ENCODE assay signal across 23 mouse cellular contexts in genomic region chr1:146807765-146808164, GRCm38 (mm10).
DNase-seq lines count a peak whose midpoint lies in the region; ATAC-seq lines count a peak whose summit lies in the region.
"Had no signal": no experiment of that assay in that cellular context is flagged by ENCODE, and none has a peak within 500 bp of the region (broad histone marks: within the 10 kb centered on the region; RNA-seq: fewer than 3 reads in every experiment).

No protein-coding gene starts in this region.

- H3K4me1 ChIP-seq in embryonic facial prominence, embryonic 14.5 days (ENCODE audit: control insufficient read depth, insufficient read depth, low read length) = peaks cover 5% of the 10 kb centered on the region; the same call in 1 of the 2 replicates
- H3K4me1 ChIP-seq: embryonic facial prominence, embryonic 15.5 days; forebrain, embryonic 10.5 days; heart, embryonic 13.5 days; hindbrain, embryonic 15.5 days had no signal

- WGBS in embryonic facial prominence, embryonic 14.5 days = 67% methylated on average over 4 of the region's 4 CpGs

- peak; percentile 64 for ATAC-seq in frontal cortex, adult (ENCODE audit: low TSS enrichment)
- ATAC-seq in embryonic facial prominence, embryonic 14.5 days (ENCODE audit: low read depth) = no peak
- ATAC-seq: forebrain, embryonic 16.5 days; intestine, embryonic 16.5 days had no signal

- H3K9me3 ChIP-seq in embryonic facial prominence, embryonic 14.5 days (ENCODE audit: control insufficient read depth, low read length) = no peaks in the 10 kb centered on the region
- H3K9me3 ChIP-seq: embryonic facial prominence, embryonic 15.5 days; forebrain, embryonic 10.5 days; heart, embryonic 13.5 days; hindbrain, embryonic 15.5 days had no signal

- H3K36me3 ChIP-seq in embryonic facial prominence, embryonic 14.5 days (ENCODE audit: control insufficient read depth, insufficient read depth, low read length) = no peaks in the 10 kb centered on the region
- no peaks in the 10 kb centered on the region for H3K36me3 ChIP-seq in splenic B cell, adult 2 months (ENCODE audit: control insufficient read depth, insufficient read depth, low read length, poor library complexity, severe bottlenecking)
- H3K36me3 ChIP-seq: embryonic facial prominence, embryonic 15.5 days; forebrain, embryonic 10.5 days; heart, embryonic 13.5 days; hindbrain, embryonic 15.5 days had no signal

- H3K27ac ChIP-seq in embryonic facial prominence, embryonic 14.5 days (replicated peaks; ENCODE audit: low read depth, low read length) = no peak overlapping the region
- H3K27ac ChIP-seq: embryonic facial prominence, embryonic 15.5 days; forebrain, embryonic 10.5 days; gastrocnemius, adult 2 months; heart, embryonic 13.5 days; hindbrain, embryonic 15.5 days had no signal

- no peak overlapping the region for H3K4me2 ChIP-seq in embryonic facial prominence, embryonic 14.5 days (ENCODE audit: low read depth, low read length)
- H3K4me2 ChIP-seq: embryonic facial prominence, embryonic 15.5 days; heart, embryonic 13.5 days; hindbrain, embryonic 15.5 days had no signal

- H3K27me3 ChIP-seq in embryonic facial prominence, embryonic 14.5 days (replicated peaks; ENCODE audit: control insufficient read depth, insufficient read depth, low read length) = no peaks in the 10 kb centered on the region
- no peaks in the 10 kb centered on the region for H3K27me3 ChIP-seq in splenic B cell, adult 2 months (ENCODE audit: control insufficient read depth, insufficient read depth, low read length, poor library complexity, severe bottlenecking)
- H3K27me3 ChIP-seq: CH12.LX; embryonic facial prominence, embryonic 15.5 days; heart, embryonic 13.5 days; hindbrain, embryonic 15.5 days had no signal

- no peak overlapping the region for H3K4me3 ChIP-seq in embryonic facial prominence, embryonic 14.5 days (ENCODE audit: low read depth, low read length)
- H3K4me3 ChIP-seq: embryonic facial prominence, embryonic 15.5 days; erythroblast, embryonic 14.5 days; forebrain, embryonic 10.5 days; gastrocnemius, adult 2 months; heart, embryonic 13.5 days; hindbrain, embryonic 15.5 days had no signal

- no peak for DNase-seq in frontal cortex, postnatal 14 days (ENCODE audit: low spot score in 2 of 2)
- peak; percentile 9 for DNase-seq in CD4-positive, CD25-positive, alpha-beta regulatory T cell, adult 2 months (ENCODE audit: low read depth, low spot score)
- DNase-seq in embryonic facial prominence, embryonic 14.5 days (ENCODE audit: low spot score) = peak; percentile 36
- DNase-seq in splenic B cell, adult 2 months (ENCODE audit: low read depth, low spot score) = peak; percentile 56
- DNase-seq in cerebellum, adult 11 months = no peak
- DNase-seq in right cerebral cortex, postnatal 4 days = no peak
- no peak for DNase-seq in retina, postnatal 1 day
- DNase-seq: adrenal gland, adult 8-10 months; cerebellum, adult 11-12 months; cerebellum, adult 9-10 months; cerebellum, postnatal 25 days; gastrocnemius, adult 2 months; gastrocnemius, postnatal 25 days; heart, postnatal 36 days had no signal

- no peak overlapping the region for H3K9ac ChIP-seq in embryonic facial prominence, embryonic 14.5 days (ENCODE audit: low read depth, low read length)
- H3K9ac ChIP-seq: embryonic facial prominence, embryonic 15.5 days; heart, embryonic 13.5 days; hindbrain, embryonic 15.5 days had no signal

Comparison
In these comparisons a context has a peak if more than half of its experiments do, and no peak if none do; other contexts are left out.
1. DNase-seq: peak in CD4-positive, CD25-positive, alpha-beta regulatory T cell, adult 2 months (single experiment), embryonic facial prominence, embryonic 14.5 days (single experiment) and splenic B cell, adult 2 months (single experiment); none in frontal cortex, postnatal 14 days (0 of 2), cerebellum, adult 11 months (single experiment), right cerebral cortex, postnatal 4 days (single experiment) and retina, postnatal 1 day (single experiment).